Mouse (Mus musculus): Measurements from ENCODE around the gene Mpp3.

DNA sequence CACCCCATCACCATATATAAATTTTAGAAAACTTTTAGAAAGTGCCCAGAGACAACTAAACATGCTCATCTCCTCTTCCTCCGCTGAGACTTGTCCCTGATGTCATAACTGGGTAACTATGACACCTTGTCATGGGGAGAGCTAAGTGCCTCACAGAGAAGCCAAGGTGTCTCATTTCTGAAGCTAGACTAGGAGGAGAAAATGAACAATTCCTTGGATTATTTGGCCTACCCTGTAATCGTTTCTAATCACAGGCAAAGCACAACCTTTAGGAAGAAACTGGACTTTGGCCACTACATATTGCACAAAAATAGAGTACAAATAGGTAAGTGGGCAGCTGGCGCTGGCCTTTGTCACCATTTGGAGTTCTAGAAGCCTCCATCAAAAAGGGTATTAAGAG lies 41.3 kb downstream of the Mpp3 start, which contains the start of gene Dusp3:
- TF ChIP-seq CTCF (IDR thresholded peaks at IDR 0.05; ENCODE audit: low read depth, low read length) (no peak), EP300 (IDR thresholded peaks at IDR 0.05; ENCODE audit: insufficient read depth, low read depth, low read length) (no peak), POLR2A (IDR thresholded peaks at IDR 0.05; ENCODE audit: insufficient read depth, low read length) (no peak)
